Mouse (Mus musculus): ENCODE data around the gene Mdm2.
A peak's percentile ranks its signal among the peaks of the same experiment; 100 is the strongest.
"Not testable (repeated sequence)": the region's sequence is repeated elsewhere in the genome, so short reads cannot be mapped to it uniquely, and the experiment has no call there.

Gene Mdm2

DNA sequence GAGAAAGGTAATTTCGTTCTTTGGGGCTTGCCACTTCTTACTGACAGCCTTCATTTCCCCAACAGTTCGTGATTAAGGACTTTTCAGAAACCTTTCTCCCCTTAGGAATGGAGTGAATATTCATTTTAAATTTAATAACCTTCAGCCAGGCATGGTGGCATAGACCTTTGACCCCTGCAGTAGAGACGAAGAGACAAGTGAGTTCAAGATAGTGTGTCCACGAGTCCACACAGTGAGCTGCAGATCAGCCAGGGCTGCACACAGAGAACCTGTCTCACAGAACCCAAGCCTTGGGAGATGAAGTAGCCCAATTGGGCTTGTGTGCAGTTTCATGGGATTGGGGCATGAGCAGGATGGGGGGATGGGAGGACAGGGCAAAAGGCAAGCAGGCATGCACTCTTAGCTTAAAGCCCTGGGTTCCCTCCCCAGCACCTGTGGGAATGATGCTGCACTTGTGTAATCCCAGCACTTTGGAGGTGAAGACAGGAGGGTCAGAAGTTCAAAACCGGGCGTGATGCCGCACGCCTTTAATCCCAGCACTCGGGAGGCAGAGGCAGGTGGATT lies 1.7 kb upstream of the Mdm2 start:
- no peak for DNase-seq (ENCODE audit: low spot score)

- DNase-seq (ENCODE audit: low spot score), result no peak
Measured at GRCm38 (mm10) chr10:117711408-117711807, 850 bp upstream of the Mdm2 start.

GRCm38 (mm10) chr10:117709930-117710603 lies 491 bp downstream of the Mdm2 start:
- peak; percentile 45 for DNase-seq (ENCODE audit: low spot score)

DNA sequence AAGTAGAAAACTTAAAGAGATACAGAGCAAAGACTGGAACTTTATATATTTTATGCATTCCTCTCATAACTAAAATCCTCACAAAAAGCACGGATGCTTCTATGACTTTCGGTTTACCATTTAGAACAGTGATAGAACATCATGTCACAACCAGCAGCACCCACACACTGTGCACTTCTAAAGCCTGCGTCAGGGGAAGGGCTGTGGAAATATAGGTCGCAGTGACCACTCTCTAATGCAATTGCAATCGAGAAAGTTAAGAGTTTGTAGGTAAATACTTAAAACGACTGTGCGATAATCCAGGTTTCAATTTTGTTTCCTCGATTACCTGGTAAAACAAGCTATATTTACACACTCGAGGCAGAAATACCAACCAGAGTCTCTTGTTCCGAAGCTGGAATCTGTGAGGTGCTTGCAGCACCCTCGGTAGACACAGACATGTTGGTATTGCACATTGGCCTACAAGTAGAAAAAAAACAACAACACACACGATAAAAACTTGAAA lies 1.2 kb downstream of the Mdm2 start:
- no peak for DNase-seq (ENCODE audit: low spot score)

- DNase-seq (ENCODE audit: low spot score), result no peak
Measured at GRCm38 (mm10) chr10:117708856-117709255, 1.7 kb downstream of the Mdm2 start.

DNA sequence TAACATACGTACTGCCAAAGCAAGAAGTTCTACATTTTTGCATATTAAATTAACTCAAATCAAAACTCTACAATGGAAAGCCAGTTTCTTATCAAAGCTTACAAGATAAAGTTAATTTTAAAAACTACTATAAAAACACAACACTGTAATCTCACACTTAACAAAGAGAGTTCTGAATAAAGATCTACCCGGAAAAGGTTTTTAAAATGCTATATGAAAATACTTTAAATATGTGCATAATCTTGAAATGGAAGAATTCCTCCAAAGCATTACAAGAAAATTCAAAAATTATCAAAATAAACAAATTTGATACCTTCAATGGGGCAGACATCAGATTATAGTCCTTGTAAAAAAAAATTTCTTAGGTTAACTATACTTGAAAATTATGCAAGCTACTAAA lies 2.2 kb downstream of the Mdm2 start:
- DNase-seq (ENCODE audit: low spot score), result no peak

DNA sequence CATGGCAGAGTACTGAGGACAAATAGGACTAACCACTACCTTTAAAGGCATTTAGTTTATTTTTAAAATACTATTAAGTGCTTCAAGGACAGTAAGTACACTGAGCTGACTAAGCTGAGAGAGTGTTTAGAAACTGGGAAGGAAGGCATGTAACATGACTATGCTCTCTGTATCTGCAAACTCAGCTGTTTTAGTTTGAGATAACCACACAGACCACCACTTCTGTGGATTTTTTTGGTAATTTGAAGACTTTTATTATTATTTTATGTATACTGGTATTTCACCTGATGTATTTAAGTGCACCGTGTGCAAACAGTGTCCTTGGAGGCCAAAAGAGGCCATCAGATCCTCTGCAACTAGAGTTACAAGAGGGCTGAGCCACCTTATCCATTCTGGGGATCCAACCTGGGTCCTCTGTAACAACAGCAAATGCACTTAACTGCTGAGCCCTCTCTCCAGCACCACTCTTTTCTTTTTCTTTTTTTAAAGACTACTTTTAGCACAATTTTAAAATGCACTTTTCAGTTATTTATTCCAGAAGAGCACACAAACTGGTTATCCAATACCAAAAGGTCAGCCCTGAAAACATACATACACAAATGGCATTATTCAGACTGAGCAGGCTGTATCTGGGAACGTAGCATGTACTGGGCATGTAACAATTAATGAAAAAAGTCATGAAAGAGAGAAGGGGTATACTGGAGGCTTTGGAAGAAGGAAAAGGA lies 3.3 kb downstream of the Mdm2 start:
- no peak for DNase-seq (ENCODE audit: low spot score)

- DNase-seq (ENCODE audit: low spot score), result no peak
Measured at GRCm38 (mm10) chr10:117706440-117706839, 4.1 kb downstream of the Mdm2 start.

GRCm38 (mm10) chr10:117705806-117706205 lies 4.8 kb downstream of the Mdm2 start:
- no peak for DNase-seq (ENCODE audit: low spot score)

DNA sequence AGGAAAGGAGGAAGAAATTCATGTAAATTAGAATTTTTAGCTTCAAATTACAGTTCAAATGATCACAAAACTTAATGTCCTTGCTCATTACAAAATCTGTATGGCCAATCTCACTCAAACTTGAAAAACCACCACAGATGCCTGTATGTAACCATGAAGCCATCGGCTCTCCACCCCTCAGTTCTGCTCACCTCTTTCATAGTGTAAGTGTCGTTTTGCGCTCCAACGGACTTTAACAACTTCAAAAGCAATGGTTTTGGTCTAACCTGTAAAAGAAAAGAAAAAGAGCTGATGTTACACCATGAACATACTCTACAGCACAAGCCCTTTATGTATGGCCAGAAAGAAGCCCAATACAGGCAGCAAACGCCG lies 5.6 kb downstream of the Mdm2 start:
- DNase-seq (ENCODE audit: low spot score), result no peak

- DNase-seq (ENCODE audit: low spot score), result not testable (repeated sequence)
Measured at GRCm38 (mm10) chr10:117704314-117704963, 6.1 kb downstream of the Mdm2 start.

DNA sequence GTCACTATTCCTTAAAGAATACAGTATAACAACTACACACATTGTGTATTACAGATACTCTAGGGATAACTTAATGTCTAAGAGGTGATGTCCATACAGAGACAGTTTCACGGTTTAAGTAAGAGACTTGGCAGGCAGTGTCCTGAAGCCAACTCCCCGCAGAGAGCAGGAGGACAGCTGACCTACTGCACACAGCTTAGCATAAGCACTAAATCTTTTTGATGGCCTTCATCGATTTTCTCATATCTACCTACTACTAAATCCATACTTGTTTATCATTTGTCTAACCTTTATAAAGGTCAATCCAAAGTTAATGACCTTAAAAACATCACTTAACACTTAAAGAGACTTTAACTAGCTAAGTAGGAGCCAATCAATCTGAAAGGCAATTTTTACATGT lies 7.1 kb downstream of the Mdm2 start:
- DNase-seq (ENCODE audit: low spot score), result no peak

DNA sequence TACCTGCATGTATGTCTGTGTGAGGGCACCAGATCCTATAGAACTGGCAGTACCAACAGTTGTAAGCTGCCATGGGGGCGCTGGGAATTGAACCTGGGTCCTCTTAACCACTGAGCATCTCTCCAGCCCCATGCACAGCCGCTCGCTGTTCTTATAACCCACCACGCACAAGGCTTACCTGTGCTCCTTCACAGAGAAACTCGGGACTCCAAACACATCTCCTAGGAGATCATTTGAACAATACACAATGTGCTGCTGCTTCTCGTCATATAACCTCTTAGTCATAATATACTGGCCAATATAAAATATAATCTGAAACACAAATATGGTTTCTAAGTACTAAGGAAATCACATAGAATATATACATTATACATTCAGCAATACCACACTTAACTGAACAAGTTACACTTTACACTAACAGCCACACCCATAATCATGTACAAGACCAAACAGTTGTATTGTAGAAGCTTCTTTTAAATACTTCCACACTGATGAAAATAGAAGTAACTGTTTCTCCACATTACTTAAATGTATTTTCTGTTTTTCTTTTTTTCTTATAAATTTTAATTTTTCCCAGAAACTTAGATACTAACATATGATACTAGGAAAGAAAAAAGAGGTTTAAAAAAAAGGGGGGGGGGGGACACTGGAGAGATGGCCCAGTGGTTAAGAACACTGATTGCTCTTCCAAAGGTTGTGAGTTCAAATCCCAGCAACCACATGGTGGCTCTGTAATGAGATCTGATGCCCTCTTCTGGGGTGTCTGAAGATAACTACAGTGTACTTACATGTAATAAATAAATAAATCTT lies 8.3 kb downstream of the Mdm2 start:
- no peak for DNase-seq (ENCODE audit: low spot score)

- no peak for DNase-seq (ENCODE audit: low spot score)
Measured at GRCm38 (mm10) chr10:117701034-117701829, 9.3 kb downstream of the Mdm2 start.

GRCm38 (mm10) chr10:117700450-117700849 lies 10.1 kb downstream of the Mdm2 start:
- no peak for DNase-seq (ENCODE audit: low spot score)

- DNase-seq (ENCODE audit: low spot score), result no peak
Measured at GRCm38 (mm10) chr10:117699914-117700313, 10.6 kb downstream of the Mdm2 start.

DNA sequence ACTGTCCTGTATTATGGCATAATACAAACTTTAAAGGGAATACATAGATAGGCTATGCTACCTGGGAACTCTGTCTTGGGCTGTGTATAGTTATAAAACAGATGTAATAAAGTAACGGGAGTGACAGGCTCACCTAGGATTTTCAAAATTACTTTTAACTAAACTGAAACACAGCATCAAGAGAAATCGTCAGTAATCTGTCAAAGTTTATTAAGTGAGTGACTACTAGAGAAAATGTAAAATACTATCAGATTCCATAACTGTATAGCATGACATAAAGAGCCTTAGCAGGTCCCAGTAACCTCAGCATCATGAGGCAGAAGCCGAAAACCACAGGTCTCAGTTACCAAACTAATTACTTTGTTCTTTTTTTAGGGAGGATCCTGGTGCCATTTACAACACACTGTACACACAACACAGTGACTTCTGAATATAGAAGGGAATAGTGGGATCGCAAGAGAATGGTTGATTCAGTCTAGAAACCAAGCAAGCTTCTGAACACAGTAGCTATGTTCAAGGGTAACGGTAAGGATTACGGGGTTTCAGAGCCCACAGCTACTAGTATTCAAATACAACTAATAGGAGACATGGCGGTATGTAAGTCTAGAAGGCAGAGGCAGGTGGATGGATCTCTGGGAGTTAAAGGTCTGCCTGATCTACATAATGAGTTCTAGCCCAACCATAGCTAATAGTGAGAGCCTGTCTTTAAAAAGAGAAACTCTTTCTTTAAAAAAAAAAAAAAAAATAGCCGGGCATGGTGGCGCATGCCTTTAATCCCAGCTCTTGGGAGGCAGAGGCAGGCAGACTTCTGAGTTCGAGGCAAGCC lies 12.0 kb downstream of the Mdm2 start:
- no peak for DNase-seq (ENCODE audit: low spot score)

DNA sequence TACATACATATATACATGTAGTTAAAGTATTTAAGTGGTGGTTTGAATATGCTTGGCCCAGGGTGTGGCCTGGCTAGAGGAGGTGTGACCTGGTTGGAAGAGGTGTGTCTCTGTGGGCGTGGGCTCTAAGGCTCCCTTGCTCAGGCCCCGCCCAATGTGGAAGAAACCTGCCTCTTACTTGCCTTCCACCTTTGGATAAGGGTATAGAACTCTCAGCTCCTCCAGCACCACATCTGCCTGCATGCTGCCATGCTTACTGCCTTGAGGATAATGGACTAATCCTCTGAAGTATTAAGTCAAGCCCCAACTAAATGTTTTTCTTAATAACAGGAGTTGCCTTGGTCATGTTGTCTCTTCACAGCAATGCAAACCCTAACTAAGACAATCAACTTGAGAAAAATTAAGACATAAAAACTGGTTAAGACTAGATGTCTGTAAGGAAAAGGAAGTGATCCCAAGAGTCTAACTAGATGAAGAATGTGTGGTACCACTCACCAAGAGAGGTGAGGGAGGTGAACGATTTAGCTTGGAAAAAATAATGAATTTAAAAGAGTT lies 12.9 kb downstream of the Mdm2 start:
- no peak for DNase-seq (ENCODE audit: low spot score)

- no peak for DNase-seq (ENCODE audit: low spot score)
Measured at GRCm38 (mm10) chr10:117696827-117697560, 13.6 kb downstream of the Mdm2 start.
